Mouse (Mus musculus) thymus, adult 2 months (tissue): ENCODE data around the gene Elp1. TPM values are rescaled to one million over a fixed set of nuclear protein-coding genes. Genes with fewer than 3 reads are reported as not detected.
A peak's percentile ranks its signal among the peaks of the same experiment; 100 is the strongest.

Experiments used
- DNase-seq: peaks from one replicate; pipeline ENCODE4 v3.0.0; 2021
- H3K27ac ChIP-seq: fragments of 200-500 bp; 2 replicates; pipeline ENCODE4 v1.5.1; 2012; ENCODE audit warnings: low read length, control low read depth; ENCODE audit not compliant: control insufficient read depth, insufficient read depth
- H3K27me3 ChIP-seq: fragments of 200-500 bp; 2 replicates; pipeline ENCODE4 v1.6.1; 2012; ENCODE audit warnings: mild to moderate bottlenecking, low read length, moderate library complexity, mixed read lengths; ENCODE audit not compliant: control insufficient read depth, insufficient read depth
- H3K36me3 ChIP-seq: fragments of 200-500 bp; 2 replicates; pipeline ENCODE4 v1.6.1; 2012; ENCODE audit warnings: mild to moderate bottlenecking, low read length, moderate library complexity; ENCODE audit not compliant: control insufficient read depth, insufficient read depth
- H3K4me1 ChIP-seq: fragments of 200-500 bp; replicated peaks from 2 replicates; pipeline ENCODE4 v1.6.1; 2012; ENCODE audit warnings: low read length; ENCODE audit not compliant: control insufficient read depth, insufficient read depth
- H3K4me3 ChIP-seq: fragments of 200-500 bp; 2 replicates; pipeline ENCODE4 v1.5.1; 2012; ENCODE audit warnings: mild to moderate bottlenecking, low read length, control low read depth, moderate library complexity; ENCODE audit not compliant: control insufficient read depth, insufficient read depth
- CTCF ChIP-seq: fragments of 200-500 bp; IDR thresholded peaks from 2 replicates; pipeline ENCODE4 v1.5.1; 2012; ENCODE audit warnings: mild to moderate bottlenecking, control low read depth, low read length, moderate library complexity, borderline replicate concordance; ENCODE audit not compliant: control insufficient read depth, poor library complexity, insufficient read depth; ENCODE audit errors: extremely low read depth
- POLR2A ChIP-seq: fragments of 200-500 bp; IDR thresholded peaks from 2 replicates; pipeline ENCODE4 v1.6.1; 2012; ENCODE audit warnings: mild to moderate bottlenecking, low read length, control low read depth, moderate library complexity; ENCODE audit not compliant: control insufficient read depth, poor library complexity, insufficient read depth; ENCODE audit errors: extremely low read depth
- WGBS: fragments of 180-500 bp; shearing (Covaris S2); methylation state at CpG from one replicate; pipeline ENCODE4 v1.1.7; 2018; 5-methylcytosine and 5-hydroxymethylcytosine counted together
- polyA plus RNA-seq: library from polyadenylated mRNA; depleted of rRNA; stranded (reverse); fragments of >200 nt; gene quantifications from 2 replicates; pipeline ENCODE4 v1.2.3, GENCODE M21; 2012

Elp1 gene
- polyA plus RNA-seq, 1 experiment, result 18.0 TPM

GRCm38 (mm10) chr4:56824231-56824630, 22.1 kb upstream of the Elp1 start:
- Histone ChIP-seq H3K27ac (no peak overlapping the region), H3K4me1 (no peaks in the 10 kb centered on the region), H3K27me3 (no peaks in the 10 kb centered on the region), H3K4me3 (no peak overlapping the region), H3K36me3 (no peaks in the 10 kb centered on the region)
- no peak for DNase-seq
- 98% methylated on average over 9 of the region's 9 CpGs for WGBS
- TF ChIP-seq CTCF (no peak), POLR2A (no peak)

- H3K36me3 ChIP-seq, result no peaks in the 10 kb centered on the region
- H3K4me1 ChIP-seq, result no peaks in the 10 kb centered on the region
- no peaks in the 10 kb centered on the region for H3K27me3 ChIP-seq
- TF ChIP-seq CTCF (no peak), POLR2A (no peak)
- no peak for DNase-seq
- H3K4me3 ChIP-seq, result no peak overlapping the region
- no peak overlapping the region for H3K27ac ChIP-seq
These were observed 18.0 kb upstream of the Elp1 start for GRCm38 (mm10) chr4:56820017-56820550.

- H3K4me3 ChIP-seq, result no peak overlapping the region
- H3K4me1 ChIP-seq, result no peaks in the 10 kb centered on the region
- no peak overlapping the region for H3K27ac ChIP-seq
- TF ChIP-seq CTCF (no peak), POLR2A (no peak)
- WGBS, result 47% methylated on average over 8 of the region's 8 CpGs
- DNase-seq, result no peak
- no peaks in the 10 kb centered on the region for H3K36me3 ChIP-seq
- H3K27me3 ChIP-seq, result no peaks in the 10 kb centered on the region
These were observed 13.0 kb upstream of the Elp1 start for GRCm38 (mm10) chr4:56815131-56815530.

GRCm38 (mm10) chr4:56812096-56812495, 10.0 kb upstream of the Elp1 start:
- no peaks in the 10 kb centered on the region for H3K4me1 ChIP-seq
- no peaks in the 10 kb centered on the region for H3K27me3 ChIP-seq
- WGBS, result 89% methylated on average over 4 of the region's 4 CpGs
- TF ChIP-seq CTCF, result no peak
- no peak for TF ChIP-seq POLR2A
- H3K36me3 ChIP-seq, result no peaks in the 10 kb centered on the region
- no peak overlapping the region for H3K27ac ChIP-seq
- no peak overlapping the region for H3K4me3 ChIP-seq
- no peak for DNase-seq

GRCm38 (mm10) chr4:56811642-56812041, 9.5 kb upstream of the Elp1 start:
- no peak overlapping the region for H3K4me3 ChIP-seq
- H3K4me1 ChIP-seq, result no peaks in the 10 kb centered on the region
- WGBS, result 92% methylated on average over 3 of the region's 3 CpGs
- TF ChIP-seq CTCF (no peak), POLR2A (no peak)
- H3K36me3 ChIP-seq, result no peaks in the 10 kb centered on the region
- no peak for DNase-seq
- no peak overlapping the region for H3K27ac ChIP-seq
- no peaks in the 10 kb centered on the region for H3K27me3 ChIP-seq

- 90% methylated on average over 4 of the region's 4 CpGs for WGBS
- H3K36me3 ChIP-seq, result no peaks in the 10 kb centered on the region
- H3K4me3 ChIP-seq, result no peak overlapping the region
- DNase-seq, result no peak
- H3K27ac ChIP-seq, result no peak overlapping the region
- TF ChIP-seq CTCF, result no peak
- TF ChIP-seq POLR2A, result no peak
- no peaks in the 10 kb centered on the region for H3K4me1 ChIP-seq
- no peaks in the 10 kb centered on the region for H3K27me3 ChIP-seq
These were observed 6.9 kb upstream of the Elp1 start for GRCm38 (mm10) chr4:56809050-56809449.

- TF ChIP-seq CTCF (no peak), POLR2A (no peak)
- H3K36me3 ChIP-seq, result no peaks in the 10 kb centered on the region; the same call in 1 of the 2 replicates
- no peaks in the 10 kb centered on the region for H3K27me3 ChIP-seq
- no peak overlapping the region for H3K27ac ChIP-seq
- no peak for DNase-seq
- H3K4me1 ChIP-seq, result peaks cover 2% of the 10 kb centered on the region
- peak overlapping the region; percentile 97 for H3K4me3 ChIP-seq
- WGBS, result 3% methylated on average over 25 of the region's 25 CpGs
These were observed 579 bp upstream of the Elp1 start for GRCm38 (mm10) chr4:56802669-56803150.
